Mouse (Mus musculus): Measurements from ENCODE around the gene Nae1. TPM values are rescaled to one million over a fixed set of nuclear protein-coding genes. Genes with fewer than 3 reads are reported as not detected.
"Not testable (repeated sequence)": the region's sequence is repeated elsewhere in the genome, so short reads cannot be mapped to it uniquely, and the experiment has no call there.

The Nae1 gene
- total and polyA plus RNA-seq, 3 experiments, result 39.2 to 41.9 TPM; not detected in 1

- peak; percentile 97 for TF ChIP-seq NRF1 (IDR thresholded peaks at IDR 0.05; ENCODE audit: insufficient read depth, low read depth, low read length, poor library complexity, severe bottlenecking)
- no peak for TF ChIP-seq EP300 (IDR thresholded peaks at IDR 0.05; ENCODE audit: low read depth in 1 of 2, low read length in 2 of 2)
- peak; percentile 6; the same call in 1 of the 2 replicates for TF ChIP-seq TCF12 (IDR thresholded peaks at IDR 0.05; ENCODE audit: low read depth, low read length)
- peak; percentile 81 to 92 (median 91) for TF ChIP-seq CTCF (IDR thresholded peaks at IDR 0.05 in 2 of 3, conservative IDR thresholded peaks at IDR 0.05 in 1 of 3; ENCODE audit: control insufficient read depth in 1 of 3, insufficient read depth in 1 of 3, low read depth in 2 of 3, low read length in 3 of 3, poor library complexity in 1 of 3, severe bottlenecking in 1 of 3)
Observed at GRCm38 (mm10) chr8:104533971-104534778, at the start of gene Nae1, which contains the start of gene Car7 (continued).

GRCm38 (mm10) chr8:104577606-104578005 is 43.2 kb upstream of the Nae1 start:
- not testable (repeated sequence) for H3K36me3 ChIP-seq (ENCODE audit: control insufficient read depth in 1 of 2, insufficient read depth in 2 of 2, low read length in 2 of 2); H3K4me3 ChIP-seq (ENCODE audit: control insufficient read depth in 1 of 2, insufficient read depth in 1 of 2, low read depth in 2 of 2, low read length in 2 of 2); H3K27ac ChIP-seq (ENCODE audit: control insufficient read depth, low read depth, low read length)

GRCm38 (mm10) chr8:104576820-104577219 is 42.4 kb upstream of the Nae1 start:
- Histone ChIP-seq H3K27me3 (ENCODE audit: control insufficient read depth in 1 of 2, insufficient read depth in 2 of 2, low read length in 2 of 2) (no peaks in the 10 kb centered on the region; a peak in 1 of 4 replicates), H3K4me3 (ENCODE audit: control insufficient read depth in 1 of 2, insufficient read depth in 1 of 2, low read depth in 2 of 2, low read length in 2 of 2) (no peak overlapping the region), H3K79me2 (ENCODE audit: control insufficient read depth, insufficient read depth, low read length, poor library complexity) (no peaks in the 10 kb centered on the region), H3K4me1 (ENCODE audit: control insufficient read depth in 1 of 2, insufficient read depth in 2 of 2, low read length in 2 of 2) (peaks cover 0 to 2% of the 10 kb centered on the region in 2 experiments; a peak in 3 of 4 replicates), H3K27ac (ENCODE audit: control insufficient read depth, low read depth, low read length) (no peak overlapping the region), H3K36me3 (ENCODE audit: control insufficient read depth in 1 of 2, insufficient read depth in 2 of 2, low read length in 2 of 2) (peaks cover 0 to 3% of the 10 kb centered on the region in 2 experiments; a peak in 1 of 4 replicates), H3K9ac (ENCODE audit: control insufficient read depth, low read depth, low read length, poor library complexity, severe bottlenecking) (no peak overlapping the region), H3K9me3 (replicated peaks; ENCODE audit: insufficient read depth, low read length) (no peaks in the 10 kb centered on the region)
- TF ChIP-seq MYB (IDR thresholded peaks at IDR 0.05; ENCODE audit: low read depth, low read length) (no peak), ZC3H11A (IDR thresholded peaks at IDR 0.05; ENCODE audit: low read depth, low read length) (no peak), ZNF384 (IDR thresholded peaks at IDR 0.05; ENCODE audit: low read depth, low read length) (peak; percentile 72), JUND (IDR thresholded peaks at IDR 0.05; ENCODE audit: low read depth, low read length) (no peak)
- DNase-seq (ENCODE audit: low read depth, low spot score), result no peak

More at GRCm38 (mm10) chr8:104577606-104578005, 43.2 kb upstream of the Nae1 start:
- peak in 2 of 3 experiments; percentile 5 to 32; a peak in 3 of 6 replicates for TF ChIP-seq CTCF (IDR thresholded peaks at IDR 0.05 in 2 of 3, conservative IDR thresholded peaks at IDR 0.05 in 1 of 3; ENCODE audit: control insufficient read depth in 1 of 3, insufficient read depth in 1 of 3, low read depth in 2 of 3, low read length in 3 of 3, poor library complexity in 1 of 3, severe bottlenecking in 1 of 3)
- not testable (repeated sequence) for H3K9ac ChIP-seq (ENCODE audit: control insufficient read depth, low read depth, low read length, poor library complexity, severe bottlenecking); DNase-seq (ENCODE audit: low read depth, low spot score); H3K27me3 ChIP-seq (ENCODE audit: control insufficient read depth in 1 of 2, insufficient read depth in 2 of 2, low read length in 2 of 2); H3K4me1 ChIP-seq (ENCODE audit: control insufficient read depth in 1 of 2, insufficient read depth in 2 of 2, low read length in 2 of 2); H3K79me2 ChIP-seq (ENCODE audit: control insufficient read depth, insufficient read depth, low read length, poor library complexity); H3K9me3 ChIP-seq (replicated peaks; ENCODE audit: insufficient read depth, low read length)

Measured in MEL (cell line).